Mouse (Mus musculus): ENCODE data around the gene Astl. TPM values are rescaled to one million over a fixed set of nuclear protein-coding genes. Genes with fewer than 3 reads are reported as not detected.

Gene Astl
- total RNA-seq (2015; ENCODE audit: low replicate concordance) = not detected in 2 replicates
- not detected in 2 replicates for total RNA-seq (2017; ENCODE audit: low replicate concordance)

GRCm38 (mm10) chr2:127338416-127338815 lies at the start of gene Astl:
Gene Astl (plus strand): TSS chr2:127338639.
- ATAC-seq (replicated peaks; ENCODE audit: low FRiP score, poor library complexity, severe bottlenecking) = no peak

DNA sequence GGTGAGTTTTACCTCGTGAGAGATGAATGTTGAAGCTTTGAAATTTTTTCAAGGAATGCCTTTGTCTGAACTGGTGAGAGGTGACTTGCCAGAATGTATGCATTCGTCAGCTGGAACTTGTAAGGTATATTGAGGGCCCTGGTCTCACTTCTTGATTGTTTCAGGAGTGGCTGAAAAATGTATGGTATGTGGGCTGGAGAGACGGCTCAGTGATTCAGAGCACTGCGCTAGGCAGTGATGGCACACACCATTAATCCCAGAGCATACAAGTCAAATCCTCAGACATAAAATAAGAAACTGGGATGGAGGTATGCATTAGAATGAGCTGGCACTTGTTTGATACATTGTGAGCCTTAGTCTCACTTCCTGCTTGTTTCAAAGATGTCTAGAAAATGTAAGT lies 46.2 kb upstream of the Astl start:
- ATAC-seq (replicated peaks; ENCODE audit: low FRiP score, poor library complexity, severe bottlenecking) = no peak

DNA sequence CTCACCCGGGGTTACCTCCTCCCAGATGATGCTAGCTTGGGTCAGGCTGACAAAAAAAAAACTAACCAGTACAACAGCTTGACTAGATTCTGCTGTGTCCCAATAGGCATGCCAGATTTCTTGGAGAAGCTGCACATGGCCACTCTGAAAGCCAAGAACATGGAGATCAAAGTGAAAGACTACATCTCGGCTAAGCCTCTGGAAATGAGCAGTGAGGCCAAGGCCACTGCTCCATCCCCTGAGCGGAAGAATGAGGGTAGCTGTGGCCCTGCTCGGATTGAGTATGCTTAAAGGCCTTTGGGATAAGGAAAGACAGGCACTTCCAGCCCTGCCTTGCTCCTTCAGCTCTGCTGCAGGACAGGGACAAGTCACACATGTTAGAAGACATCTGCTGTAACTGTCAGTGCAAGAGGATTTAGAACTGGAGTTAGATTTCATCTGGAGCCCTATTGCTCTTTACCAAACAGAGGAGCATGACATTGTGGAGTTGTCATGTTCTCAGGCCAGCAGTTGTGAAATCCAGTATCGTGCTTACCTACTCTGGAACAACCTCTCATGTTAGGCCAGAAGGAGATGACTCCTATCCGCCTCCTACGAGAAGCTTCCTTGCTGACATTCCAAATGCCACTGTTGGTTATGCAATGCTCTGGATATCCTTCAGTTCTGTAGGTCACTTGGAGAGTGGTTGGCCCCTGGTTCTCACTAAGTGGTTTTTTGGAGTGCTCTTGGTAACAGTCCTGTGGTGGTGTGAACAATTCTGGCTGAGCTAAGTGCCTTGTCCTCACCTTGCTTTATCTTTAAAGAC lies 41.2 kb upstream of the Astl start:
- ATAC-seq (replicated peaks; ENCODE audit: low FRiP score, poor library complexity, severe bottlenecking) = no peak

- no peak for ATAC-seq (replicated peaks; ENCODE audit: low FRiP score, poor library complexity, severe bottlenecking)
These were observed 40.4 kb upstream of the Astl start for GRCm38 (mm10) chr2:127298056-127298455.

GRCm38 (mm10) chr2:127300701-127301100 lies 37.7 kb upstream of the Astl start:
- no peak for ATAC-seq (replicated peaks; ENCODE audit: low FRiP score, poor library complexity, severe bottlenecking)

- ATAC-seq (replicated peaks; ENCODE audit: low FRiP score, poor library complexity, severe bottlenecking) = no peak
These were observed 36.6 kb upstream of the Astl start for GRCm38 (mm10) chr2:127301883-127302282.

DNA sequence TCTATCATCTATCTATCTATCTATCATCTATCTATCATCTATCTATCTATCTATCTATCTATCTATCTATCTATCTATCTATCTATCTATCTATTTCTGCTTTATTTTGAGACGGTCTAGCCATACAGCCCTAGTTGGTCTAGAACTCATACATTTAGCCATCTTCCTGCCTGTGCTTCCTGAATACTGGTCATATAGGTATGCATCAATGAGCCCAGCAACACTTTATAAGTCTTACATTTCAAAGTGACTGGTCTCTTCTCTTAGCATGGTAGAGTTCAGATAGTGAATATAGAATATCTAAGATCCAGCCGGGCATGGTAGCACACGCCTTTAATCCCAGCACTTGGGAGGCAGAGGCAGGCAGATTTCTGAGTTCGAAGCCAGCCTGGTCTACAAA lies 34.2 kb upstream of the Astl start:
- peak; percentile 57; the same call in 1 of the 2 replicates for ATAC-seq (replicated peaks; ENCODE audit: low FRiP score, poor library complexity, severe bottlenecking)

DNA sequence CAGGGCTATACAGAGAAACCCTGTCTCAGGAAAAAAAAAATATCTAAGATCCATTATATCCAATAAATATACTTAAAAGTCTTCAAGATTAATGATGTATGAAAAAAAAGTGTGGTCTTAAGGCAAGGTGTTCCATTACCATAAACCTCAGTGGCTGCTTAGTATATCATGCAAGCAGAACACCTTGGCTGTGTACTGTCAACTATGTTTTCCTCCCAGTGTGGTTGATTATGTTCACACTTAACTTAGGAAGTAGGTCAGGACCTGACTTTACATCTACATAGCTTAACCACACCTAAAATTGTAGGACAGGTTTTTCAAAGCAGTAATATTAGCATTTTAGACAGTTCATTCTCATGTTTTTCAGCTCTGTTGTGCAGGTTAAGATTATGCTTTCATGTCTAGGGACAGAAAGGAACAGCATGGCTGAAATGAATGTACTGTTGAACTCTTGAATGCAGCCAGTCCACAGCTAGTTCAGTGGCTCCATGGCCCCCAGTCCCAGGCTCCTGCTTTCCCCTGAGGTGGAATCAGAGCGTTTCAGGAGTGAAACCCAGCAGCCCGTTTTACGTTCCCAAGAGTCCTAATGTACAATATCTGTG lies 33.7 kb upstream of the Astl start:
- ATAC-seq (replicated peaks; ENCODE audit: low FRiP score, poor library complexity, severe bottlenecking) = 0 out of 2 replicates have a peak, but pooled peaks have one; percentile 34

DNA sequence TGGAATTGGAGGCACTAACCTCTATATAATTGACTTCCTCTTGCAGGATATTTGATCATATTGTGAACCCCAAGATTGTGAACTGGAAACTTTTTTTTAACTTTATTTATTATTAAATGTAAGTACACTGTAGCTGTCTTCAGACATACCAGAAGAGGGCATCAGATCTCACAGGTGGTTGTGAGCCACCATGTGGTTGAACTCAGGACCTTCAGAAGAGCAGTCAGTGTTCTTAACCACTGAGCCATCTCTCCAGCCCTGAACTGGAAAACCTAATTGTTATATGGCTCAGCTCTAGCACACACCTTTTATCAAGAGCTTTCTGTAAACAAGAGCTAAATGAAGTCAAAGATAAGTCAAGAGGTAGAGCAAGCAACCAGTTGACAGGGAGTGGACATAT lies 32.3 kb upstream of the Astl start:
- no peak for ATAC-seq (replicated peaks; ENCODE audit: low FRiP score, poor library complexity, severe bottlenecking)

DNA sequence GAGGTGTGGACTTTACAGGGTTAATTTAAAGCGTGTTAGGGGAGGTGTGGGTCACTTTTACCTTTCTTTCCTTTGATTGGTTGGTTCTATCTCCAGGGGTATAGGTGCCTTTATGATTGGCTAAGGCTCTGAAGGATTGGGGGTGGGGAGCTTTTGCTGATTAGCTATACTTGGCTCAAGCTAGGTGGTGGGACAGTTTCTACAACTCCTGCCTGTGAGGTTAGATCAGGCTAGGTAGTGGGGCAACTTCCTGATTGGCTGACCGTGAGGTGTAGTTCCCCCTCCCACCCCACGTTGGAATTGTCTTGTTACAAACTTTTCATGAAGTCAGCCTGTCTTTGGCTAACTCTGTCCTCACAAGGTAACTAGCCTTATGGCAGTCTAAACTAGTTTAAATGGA lies 31.3 kb upstream of the Astl start:
- ATAC-seq (replicated peaks; ENCODE audit: low FRiP score, poor library complexity, severe bottlenecking) = no peak

- no peak for ATAC-seq (replicated peaks; ENCODE audit: low FRiP score, poor library complexity, severe bottlenecking)
These were observed 29.8 kb upstream of the Astl start for GRCm38 (mm10) chr2:127308660-127309059.

DNA sequence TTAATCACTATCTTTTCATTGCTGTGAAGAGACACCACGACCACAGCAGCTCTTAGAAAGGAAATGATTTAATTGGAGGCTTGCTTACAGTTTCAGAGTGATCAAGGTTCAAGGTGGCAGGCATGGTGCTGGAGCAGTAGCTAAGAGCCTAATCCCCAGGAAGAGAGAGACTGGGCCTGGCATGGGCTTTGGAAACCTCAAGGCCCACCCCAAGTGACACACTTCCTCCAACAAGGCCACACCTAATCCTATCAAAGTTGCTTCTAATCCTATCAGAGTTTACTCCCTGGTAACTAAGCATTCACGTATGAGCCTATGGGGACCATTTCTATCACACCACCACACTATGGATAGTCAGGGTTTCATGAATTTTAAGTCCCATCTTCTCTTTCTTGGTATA lies 28.2 kb upstream of the Astl start:
- ATAC-seq (replicated peaks; ENCODE audit: low FRiP score, poor library complexity, severe bottlenecking) = no peak

GRCm38 (mm10) chr2:127310685-127311084 lies 27.8 kb upstream of the Astl start:
- ATAC-seq (replicated peaks; ENCODE audit: low FRiP score, poor library complexity, severe bottlenecking) = no peak

DNA sequence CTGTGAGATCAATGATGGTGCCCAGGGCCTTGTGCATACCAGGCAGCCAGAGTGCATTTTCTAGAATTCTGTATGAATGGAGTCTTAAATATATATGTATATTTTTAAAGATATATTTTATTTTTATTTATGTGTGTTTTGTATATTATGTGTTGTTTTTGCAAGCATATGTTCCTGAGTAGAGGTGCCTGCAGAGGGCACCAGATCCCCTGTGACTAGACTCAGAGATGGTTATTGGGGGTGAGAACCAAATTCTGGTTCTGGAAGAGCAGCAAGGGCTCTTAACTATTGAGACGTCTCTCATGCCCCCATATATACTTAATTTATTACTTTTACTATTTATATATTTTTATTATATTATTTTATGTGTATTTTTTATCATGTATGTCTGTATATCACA lies 27.2 kb upstream of the Astl start:
- ATAC-seq (replicated peaks; ENCODE audit: low FRiP score, poor library complexity, severe bottlenecking) = no peak

DNA sequence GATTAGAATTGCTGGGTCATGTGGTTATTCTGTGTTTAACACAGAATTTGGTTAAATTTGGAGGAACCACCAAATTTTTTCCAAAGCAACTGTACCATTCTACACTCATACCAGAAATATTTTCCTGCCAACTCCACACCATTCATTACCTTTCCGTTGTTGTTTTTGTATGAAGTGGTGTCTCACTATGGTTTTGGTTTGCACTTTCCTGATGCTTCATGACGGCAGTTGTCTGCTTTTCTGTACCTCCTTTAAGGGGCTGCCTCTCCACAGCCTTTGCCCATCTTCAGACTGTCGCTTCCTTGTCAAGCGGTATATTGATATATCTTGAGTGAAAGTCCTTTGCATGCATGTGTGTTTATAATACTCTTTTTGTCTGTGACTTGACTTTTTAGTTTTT lies 25.6 kb upstream of the Astl start:
- no peak for ATAC-seq (replicated peaks; ENCODE audit: low FRiP score, poor library complexity, severe bottlenecking)

DNA sequence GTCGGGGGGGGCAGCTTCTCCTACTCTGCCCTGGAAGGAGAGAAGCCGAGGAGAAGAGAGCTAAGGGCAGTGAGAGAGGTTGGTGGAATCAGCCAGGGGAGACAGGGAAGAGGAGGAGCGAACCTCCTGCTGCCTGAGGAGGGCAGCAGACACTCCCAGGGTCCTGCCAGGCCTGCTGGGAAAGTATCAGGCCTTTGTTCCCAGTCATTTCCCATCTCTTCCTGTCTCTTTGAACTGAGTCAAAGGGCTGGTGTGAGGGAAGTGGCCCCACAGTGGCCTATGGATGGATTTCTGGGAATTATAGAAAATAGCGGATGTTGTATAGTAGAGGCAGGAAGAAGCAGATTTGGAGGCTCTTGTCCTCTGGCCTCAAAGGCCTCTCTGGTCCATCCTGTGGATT lies 24.6 kb upstream of the Astl start:
- ATAC-seq (replicated peaks; ENCODE audit: low FRiP score, poor library complexity, severe bottlenecking) = no peak

GRCm38 (mm10) chr2:127314467-127315154 lies 23.8 kb upstream of the Astl start:
- no peak for ATAC-seq (replicated peaks; ENCODE audit: low FRiP score, poor library complexity, severe bottlenecking)

GRCm38 (mm10) chr2:127315155-127315470 lies 23.3 kb upstream of the Astl start:
- no peak for ATAC-seq (replicated peaks; ENCODE audit: low FRiP score, poor library complexity, severe bottlenecking)

DNA sequence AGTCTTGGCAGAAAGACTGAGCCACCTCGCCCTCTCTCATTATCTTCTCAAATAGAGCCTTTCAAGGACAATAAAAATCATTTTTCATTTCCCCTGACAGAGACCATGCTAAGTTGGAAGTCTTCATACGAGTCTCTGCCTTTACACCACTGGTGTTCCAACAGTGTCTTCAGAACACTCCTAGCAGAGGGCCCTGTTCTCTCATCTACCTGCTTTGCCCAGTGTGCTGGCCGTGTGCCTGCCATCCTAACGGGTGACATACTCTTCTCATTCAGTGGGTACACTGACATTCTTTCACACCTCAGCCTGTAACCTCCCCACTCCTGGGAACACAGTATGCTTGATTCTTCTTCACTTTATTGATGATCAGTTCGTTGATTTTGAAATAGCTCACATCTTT lies 22.0 kb upstream of the Astl start:
- ATAC-seq (replicated peaks; ENCODE audit: low FRiP score, poor library complexity, severe bottlenecking) = no peak

GRCm38 (mm10) chr2:127318136-127318535 lies 20.3 kb upstream of the Astl start:
- ATAC-seq (replicated peaks; ENCODE audit: low FRiP score, poor library complexity, severe bottlenecking) = no peak

- no peak for ATAC-seq (replicated peaks; ENCODE audit: low FRiP score, poor library complexity, severe bottlenecking)
These were observed 19.4 kb upstream of the Astl start for GRCm38 (mm10) chr2:127319071-127319470.

Data from erythroid progenitor cell, adult 5-6 weeks (primary cell).